Mouse (Mus musculus) liver, adult 2 months (tissue): ENCODE data around the gene Bpifb5.

Experiments
- CTCF ChIP-seq: fragments of 200-500 bp; IDR thresholded peaks from 2 replicates; pipeline ENCODE4 v1.5.1; 2011; ENCODE audit warnings: low read depth, low read length, control low read depth
- POLR2A ChIP-seq: fragments of 200-500 bp; IDR thresholded peaks from 2 replicates; pipeline ENCODE4 v1.6.1; 2011; ENCODE audit warnings: low read length, control low read depth; ENCODE audit not compliant: insufficient read depth; ENCODE audit errors: extremely low read depth

GRCm38 (mm10) chr2:154219950-154220349 is 3.6 kb upstream of the Bpifb5 start:
- no peak for TF ChIP-seq CTCF
- no peak for TF ChIP-seq POLR2A
